Mouse (Mus musculus): Measurements from ENCODE around the gene Prss34. TPM values are rescaled to one million over a fixed set of nuclear protein-coding genes. Genes with fewer than 3 reads are reported as not detected.
A peak's percentile ranks its signal among the peaks of the same experiment; 100 is the strongest.

Gene Prss34
- polyA plus RNA-seq, 1 experiment from 2014 or later: 3.8 TPM

- Histone ChIP-seq H3K36me3 (replicated peaks) (peaks cover 35% of the 10 kb centered on the region), H3K9me3 (replicated peaks) (no peaks in the 10 kb centered on the region), H3K27ac (replicated peaks) (peak overlapping the region; percentile 97), H3K4me1 (replicated peaks) (peaks cover 47% of the 10 kb centered on the region), H3K9ac (peak overlapping the region; percentile 99), H3K27me3 (peaks cover 5% of the 10 kb centered on the region), H3K4me3 (replicated peaks) (peak overlapping the region; percentile 98), H3K4me2 (peak overlapping the region; percentile 85)
- WGBS (ENCODE audit: insufficient replicate concordance): under 1% methylated on average over 92 of the region's 92 CpGs
- ATAC-seq (ENCODE audit: insufficient read depth): peak; percentile 87
These were observed 25.1 kb upstream of the Prss34 start for GRCm38 (mm10) chr17:25272951-25273705.

GRCm38 (mm10) chr17:25273706-25274501 is 24.3 kb upstream of the Prss34 start:
- Histone ChIP-seq H3K4me1 (replicated peaks) (peaks cover 47% of the 10 kb centered on the region), H3K9me3 (replicated peaks) (no peaks in the 10 kb centered on the region), H3K9ac (peak overlapping the region; percentile 99), H3K27me3 (peaks cover 11% of the 10 kb centered on the region), H3K36me3 (replicated peaks) (peaks cover 28% of the 10 kb centered on the region), H3K4me3 (replicated peaks) (peak overlapping the region; percentile 98), H3K4me2 (peak overlapping the region; percentile 85), H3K27ac (replicated peaks) (peak overlapping the region; percentile 97)
- under 1% methylated on average over 44 of the region's 45 CpGs for WGBS (ENCODE audit: insufficient replicate concordance)
- peak; percentile 79 for ATAC-seq (ENCODE audit: insufficient read depth)

GRCm38 (mm10) chr17:25274571-25275346 is 23.4 kb upstream of the Prss34 start, which contains the start of gene Ube2i:
Gene Ube2i, minus strand, starts transcription at chr17:25274622.
- Histone ChIP-seq H3K27ac (replicated peaks) (peak within 1 kb of the TSS; percentile 97), H3K4me1 (replicated peaks) (peaks cover 41% of the 10 kb centered on the region), H3K36me3 (replicated peaks) (peaks cover 19% of the 10 kb centered on the region), H3K4me2 (peak within 1 kb of the TSS; percentile 85), H3K27me3 (peaks cover 16% of the 10 kb centered on the region), H3K4me3 (replicated peaks) (peak within 1 kb of the TSS; percentile 98), H3K9ac (peak within 1 kb of the TSS; percentile 99), H3K9me3 (replicated peaks) (no peaks in the 10 kb centered on the region)
- WGBS (ENCODE audit: insufficient replicate concordance): 65% methylated on average over 9 of the region's 9 CpGs
- no peak for ATAC-seq (ENCODE audit: insufficient read depth)

GRCm38 (mm10) chr17:25275833-25276232 is 22.4 kb upstream of the Prss34 start:
- Histone ChIP-seq H3K27ac (replicated peaks) (no peak overlapping the region), H3K4me1 (replicated peaks) (peaks cover 30% of the 10 kb centered on the region), H3K36me3 (replicated peaks) (peaks cover 8% of the 10 kb centered on the region), H3K4me3 (replicated peaks) (no peak overlapping the region), H3K27me3 (peaks cover 17% of the 10 kb centered on the region), H3K4me2 (no peak overlapping the region), H3K9ac (no peak overlapping the region), H3K9me3 (replicated peaks) (no peaks in the 10 kb centered on the region)
- no peak for ATAC-seq (ENCODE audit: insufficient read depth)
- 84% methylated on average over 3 of the region's 3 CpGs for WGBS (ENCODE audit: insufficient replicate concordance)

- Histone ChIP-seq H3K9ac (no peak overlapping the region), H3K4me2 (peak overlapping the region; percentile 49), H3K27ac (replicated peaks) (0 out of 2 replicates have a peak overlapping the region, but pooled peaks have one; percentile 29), H3K4me3 (replicated peaks) (peak overlapping the region; percentile 6), H3K36me3 (replicated peaks) (no peaks in the 10 kb centered on the region), H3K9me3 (replicated peaks) (no peaks in the 10 kb centered on the region), H3K4me1 (replicated peaks) (peaks cover 11% of the 10 kb centered on the region), H3K27me3 (peaks cover 17% of the 10 kb centered on the region)
- peak; percentile 84 for ATAC-seq (ENCODE audit: insufficient read depth)
- WGBS (ENCODE audit: insufficient replicate concordance): 24% methylated on average over 11 of the region's 11 CpGs
These were observed 16.1 kb upstream of the Prss34 start for GRCm38 (mm10) chr17:25282133-25282532.

GRCm38 (mm10) chr17:25285033-25285432 is 13.2 kb upstream of the Prss34 start:
- WGBS (ENCODE audit: insufficient replicate concordance): 20% methylated on average over 3 of the region's 3 CpGs
- Histone ChIP-seq H3K9me3 (replicated peaks) (no peaks in the 10 kb centered on the region), H3K4me3 (replicated peaks) (no peak overlapping the region), H3K36me3 (replicated peaks) (no peaks in the 10 kb centered on the region), H3K27ac (replicated peaks) (no peak overlapping the region), H3K27me3 (peaks cover 3% of the 10 kb centered on the region; the same call in 1 of the 2 replicates), H3K4me1 (replicated peaks) (peaks cover 11% of the 10 kb centered on the region), H3K9ac (no peak overlapping the region), H3K4me2 (no peak overlapping the region)
- ATAC-seq (ENCODE audit: insufficient read depth): no peak

GRCm38 (mm10) chr17:25288842-25289241 is 9.4 kb upstream of the Prss34 start:
- Histone ChIP-seq H3K27me3 (peaks cover 11% of the 10 kb centered on the region; the same call in 1 of the 2 replicates), H3K36me3 (replicated peaks) (no peaks in the 10 kb centered on the region), H3K4me1 (replicated peaks) (no peaks in the 10 kb centered on the region), H3K4me2 (no peak overlapping the region), H3K4me3 (replicated peaks) (no peak overlapping the region), H3K9me3 (replicated peaks) (no peaks in the 10 kb centered on the region), H3K27ac (replicated peaks) (no peak overlapping the region), H3K9ac (no peak overlapping the region)
- WGBS (ENCODE audit: insufficient replicate concordance): 19% methylated on average over 4 of the region's 4 CpGs
- no peak for ATAC-seq (ENCODE audit: insufficient read depth)

- no peak for ATAC-seq (ENCODE audit: insufficient read depth)
- Histone ChIP-seq H3K4me1 (replicated peaks) (no peaks in the 10 kb centered on the region), H3K4me2 (no peak overlapping the region), H3K36me3 (replicated peaks) (no peaks in the 10 kb centered on the region), H3K27me3 (peaks cover 14% of the 10 kb centered on the region; the same call in 1 of the 2 replicates), H3K4me3 (replicated peaks) (no peak overlapping the region), H3K27ac (replicated peaks) (no peak overlapping the region), H3K9me3 (replicated peaks) (no peaks in the 10 kb centered on the region), H3K9ac (no peak overlapping the region)
- 19% methylated on average over 4 of the region's 4 CpGs for WGBS (ENCODE audit: insufficient replicate concordance)
These were observed 7.8 kb upstream of the Prss34 start for GRCm38 (mm10) chr17:25290411-25290810.

GRCm38 (mm10) chr17:25293495-25293894 is 4.7 kb upstream of the Prss34 start:
- WGBS (ENCODE audit: insufficient replicate concordance): 13% methylated on average over 5 of the region's 5 CpGs
- no peak overlapping the region for H3K9ac ChIP-seq
- H3K36me3 ChIP-seq (replicated peaks): no peaks in the 10 kb centered on the region
- no peak overlapping the region for H3K4me3 ChIP-seq (replicated peaks)
- no peak overlapping the region for H3K27ac ChIP-seq (replicated peaks)
- H3K4me2 ChIP-seq: no peak overlapping the region
- H3K4me1 ChIP-seq (replicated peaks): no peaks in the 10 kb centered on the region
- H3K27me3 ChIP-seq: peaks cover 22% of the 10 kb centered on the region; the same call in 1 of the 2 replicates
- ATAC-seq (ENCODE audit: insufficient read depth): no peak
- no peaks in the 10 kb centered on the region for H3K9me3 ChIP-seq (replicated peaks)

GRCm38 (mm10) chr17:25294111-25294510 is 4.1 kb upstream of the Prss34 start:
- H3K36me3 ChIP-seq (replicated peaks): no peaks in the 10 kb centered on the region
- 61% methylated on average over 1 of the region's 1 CpGs for WGBS (ENCODE audit: insufficient replicate concordance)
- H3K4me1 ChIP-seq (replicated peaks): no peaks in the 10 kb centered on the region
- peaks cover 25% of the 10 kb centered on the region; the same call in 1 of the 2 replicates for H3K27me3 ChIP-seq
- no peaks in the 10 kb centered on the region for H3K9me3 ChIP-seq (replicated peaks)
- ATAC-seq (ENCODE audit: insufficient read depth): no peak
- H3K27ac ChIP-seq (replicated peaks): no peak overlapping the region
- no peak overlapping the region for H3K4me3 ChIP-seq (replicated peaks)
- H3K9ac ChIP-seq: no peak overlapping the region
- H3K4me2 ChIP-seq: no peak overlapping the region

All from liver, embryonic 15.5 days (tissue).